Mouse (Mus musculus): ENCODE measurements around the gene Tnik.

DNA sequence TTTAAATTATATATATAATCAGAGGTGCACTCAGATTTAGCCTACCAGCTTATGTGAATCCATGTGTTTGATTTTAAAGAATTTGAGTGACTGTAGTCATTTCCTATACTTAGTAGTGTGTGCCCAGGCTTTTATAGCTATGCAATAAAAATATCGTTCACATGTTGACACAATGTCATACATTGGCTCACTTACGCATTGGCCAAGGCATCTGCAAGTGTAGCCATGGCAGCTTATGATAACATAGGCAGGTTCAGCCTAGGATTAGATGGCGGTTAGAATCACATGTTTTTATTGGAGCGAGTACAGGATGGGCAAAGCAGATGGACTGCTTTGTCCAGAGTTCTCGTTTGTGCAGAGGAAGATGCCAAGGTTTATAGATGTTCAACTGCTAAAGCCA is 40.9 kb downstream of the Tnik start:
- TF ChIP-seq CTCF (IDR thresholded peaks at IDR 0.05; ENCODE audit: low read depth) = no peak
- TF ChIP-seq EP300 (IDR thresholded peaks at IDR 0.05; ENCODE audit: low read depth) = no peak

Data from heart, postnatal 0 days (tissue).